Comparison of ENCODE assay signal across 8 mouse cellular contexts in the genomic region with DNA sequence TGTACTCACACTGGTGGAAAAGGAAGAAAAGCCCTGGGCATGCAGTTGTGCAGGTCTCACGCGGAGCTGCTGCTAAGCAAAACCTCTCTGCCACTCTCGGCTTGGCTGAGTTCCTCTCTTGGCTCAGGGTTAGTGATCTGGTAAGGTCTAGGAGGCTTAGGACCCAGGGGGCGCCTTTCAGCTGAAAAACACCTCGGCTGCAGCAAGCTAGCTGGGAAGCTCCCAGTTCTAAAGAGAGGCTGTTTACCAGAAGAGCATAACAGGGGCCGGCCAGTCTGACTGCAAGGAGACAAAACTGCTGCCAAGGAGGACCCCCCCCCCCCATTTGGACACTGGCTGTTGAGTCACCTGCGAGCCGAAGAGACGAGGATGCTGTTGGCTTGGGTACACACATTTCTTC. TPM values are rescaled to one million over a fixed set of nuclear protein-coding genes. Genes with fewer than 3 reads are reported as not detected.
A peak's percentile ranks its signal among the peaks of the same experiment; 100 is the strongest.
DNase-seq lines count a peak whose midpoint lies in the region; ATAC-seq and TF ChIP-seq lines count a peak whose summit lies in the region.

No protein-coding gene starts in this region.

- H3K9ac ChIP-seq in forebrain, postnatal 0 days = peak overlapping the region; percentile 81
- H3K9ac ChIP-seq in neural tube, embryonic 14.5 days (replicated peaks; ENCODE audit: low read depth, low read length) = peak overlapping the region; percentile 68

- no peaks in the 10 kb centered on the region for H3K9me3 ChIP-seq in E14TG2a.4 (ENCODE audit: low read length)
- no peaks in the 10 kb centered on the region for H3K9me3 ChIP-seq in forebrain, postnatal 0 days (ENCODE audit: low read length)
- H3K9me3 ChIP-seq in neural tube, embryonic 14.5 days (ENCODE audit: control insufficient read depth, low read length) = no peaks in the 10 kb centered on the region

- peak; percentile 12; the same call in 1 of the 2 replicates for TF ChIP-seq CTCF in E14TG2a.4 (conservative IDR thresholded peaks at IDR 0.05; ENCODE audit: low read length)
- peak; percentile 71 for TF ChIP-seq CTCF in forebrain, postnatal 0 days (IDR thresholded peaks at IDR 0.05; ENCODE audit: low read depth)
- TF ChIP-seq CTCF in layer of hippocampus, adult 2 months (conservative IDR thresholded peaks at IDR 0.05) = peak; percentile 69
- TF ChIP-seq CTCF in testis, adult 2 months (IDR thresholded peaks at IDR 0.05; ENCODE audit: control insufficient read depth, insufficient read depth, insufficient replicate concordance, low read depth, low read length) = no peak

- DNase-seq in cerebellum, adult 11 months = peak; percentile 91
- DNase-seq in forebrain, postnatal 0 days = peak; percentile 89
- DNase-seq in heart, postnatal 36 days = peak; percentile 89 to 90
- peak; percentile 88 to 90 for DNase-seq in layer of hippocampus, adult 2 months (ENCODE audit: low spot score in 2 of 2)
- peak; percentile 87 to 91 for DNase-seq in lung, adult 18-20 months

- peaks cover 9% of the 10 kb centered on the region; the same call in 1 of the 2 replicates for H3K27me3 ChIP-seq in E14TG2a.4 (ENCODE audit: insufficient read depth, low read length)
- H3K27me3 ChIP-seq in forebrain, postnatal 0 days (ENCODE audit: insufficient read depth, low read length) = no peaks in the 10 kb centered on the region
- no peaks in the 10 kb centered on the region for H3K27me3 ChIP-seq in neural tube, embryonic 14.5 days (ENCODE audit: control insufficient read depth, insufficient read depth, low read length)
- H3K27me3 ChIP-seq in testis, adult 2 months (ENCODE audit: control insufficient read depth, insufficient read depth, low read length) = no peaks in the 10 kb centered on the region

- WGBS in forebrain, postnatal 0 days = 1% methylated on average over 9 of the region's 9 CpGs
- WGBS in neural tube, embryonic 14.5 days = 0% methylated on average over 9 of the region's 9 CpGs

- H3K4me1 ChIP-seq in E14TG2a.4 (replicated peaks; ENCODE audit: low read depth, low read length) = peaks cover 66% of the 10 kb centered on the region
- H3K4me1 ChIP-seq in forebrain, postnatal 0 days (ENCODE audit: insufficient read depth) = no peaks in the 10 kb centered on the region; the same call in 1 of the 2 replicates
- peaks cover 6% of the 10 kb centered on the region; the same call in 1 of the 2 replicates for H3K4me1 ChIP-seq in neural tube, embryonic 14.5 days (ENCODE audit: control insufficient read depth, insufficient read depth, low read length)
- H3K4me1 ChIP-seq in testis, adult 2 months (ENCODE audit: control insufficient read depth, insufficient read depth, low read length) = peaks cover 11% of the 10 kb centered on the region

- H3K4me2 ChIP-seq in forebrain, postnatal 0 days (ENCODE audit: low read depth) = peak overlapping the region; percentile 100
- peak overlapping the region; percentile 100 for H3K4me2 ChIP-seq in neural tube, embryonic 14.5 days (ENCODE audit: low read depth, low read length)

- no peak for TF ChIP-seq POLR2A in testis, adult 2 months (IDR thresholded peaks at IDR 0.05; ENCODE audit: control insufficient read depth, low read depth, low read length)

- peaks cover 14% of the 10 kb centered on the region; the same call in 1 of the 2 replicates for H3K36me3 ChIP-seq in E14TG2a.4 (ENCODE audit: insufficient read depth, low read length)
- H3K36me3 ChIP-seq in forebrain, postnatal 0 days (ENCODE audit: insufficient read depth) = peaks cover 18% of the 10 kb centered on the region
- H3K36me3 ChIP-seq in neural tube, embryonic 14.5 days (ENCODE audit: control insufficient read depth, insufficient read depth, low read length) = 0 out of 2 replicates have a peak, but pooled peaks cover 3% of the 10 kb centered on the region
- peaks cover 6% of the 10 kb centered on the region for H3K36me3 ChIP-seq in testis, adult 2 months (ENCODE audit: control insufficient read depth, insufficient read depth, low read length)

- peak overlapping the region; percentile 94 for H3K27ac ChIP-seq in forebrain, postnatal 0 days (ENCODE audit: low read depth, low read length)
- peak overlapping the region; percentile 99 for H3K27ac ChIP-seq in layer of hippocampus, adult 2 months
- H3K27ac ChIP-seq in neural tube, embryonic 14.5 days (ENCODE audit: low read depth, low read length) = peak overlapping the region; percentile 72
- peak overlapping the region; percentile 92 for H3K27ac ChIP-seq in testis, adult 2 months (ENCODE audit: control insufficient read depth, insufficient read depth, low read depth, low read length)

- peak; percentile 63 for ATAC-seq in forebrain, postnatal 0 days
- peak; percentile 35 for ATAC-seq in neural tube, embryonic 14.5 days (ENCODE audit: low read depth)

- peak overlapping the region; percentile 79 for H3K4me3 ChIP-seq in E14TG2a.4 (replicated peaks; ENCODE audit: low read length)
- peak overlapping the region; percentile 65 for H3K4me3 ChIP-seq in forebrain, postnatal 0 days (ENCODE audit: low read depth, low read length)
- H3K4me3 ChIP-seq in layer of hippocampus, adult 2 months = peak overlapping the region; percentile 79
- peak overlapping the region; percentile 60 for H3K4me3 ChIP-seq in neural tube, embryonic 14.5 days (ENCODE audit: low read depth, low read length)
- peak overlapping the region; percentile 86 for H3K4me3 ChIP-seq in testis, adult 2 months (ENCODE audit: control insufficient read depth, low read depth, low read length)

- intact Hi-C loops in heart, postnatal 36 days (cut with DNase I) = loop anchor here (2.0 kb wide), 1 partner anchor 16 kb away; no protein-coding TSS in a partner anchor

RNA-seq across cellular contexts. Expression of gene Pik3ip1, which starts 0.4 kb away (rescaled TPM):
- 36.2 and 47.8 TPM in 2 replicates for total RNA-seq in forebrain, postnatal 0 days (2014; rRNA removed)
- polyA plus RNA-seq in forebrain, postnatal 0 days (2015; fragmentation: Nextera tagmentation; extraction: Ambion mirVana) = 30.3 and 37.3 TPM in 2 replicates
- 10 to 100 TPM; 49.4 to 66.2 TPM for total RNA-seq in heart, postnatal 36 days (2021)
- total RNA-seq in layer of hippocampus, adult 2 months (2021) = 10 to 100 TPM; 35.9 to 41.5 TPM
- 24.2 and 29.4 TPM in 2 replicates for polyA plus RNA-seq in neural tube, embryonic 14.5 days (2014; fragmentation: Nextera tagmentation; extraction: Ambion mirVana)
- 146 and 160 TPM in 2 replicates for polyA plus RNA-seq in testis, adult 2 months (2012; rRNA removed)

RNA-seq across cellular contexts. Expression of gene Patz1, which starts 41.9 kb away (rescaled TPM):
- 58.2 and 70.7 TPM in 2 replicates for total RNA-seq in forebrain, postnatal 0 days (2014; rRNA removed)
- polyA plus RNA-seq in forebrain, postnatal 0 days (2015; fragmentation: Nextera tagmentation; extraction: Ambion mirVana) = 39.5 and 43.0 TPM in 2 replicates
- total RNA-seq in heart, postnatal 36 days (2021) = 10 to 100 TPM; 24.9 to 31.0 TPM
- total RNA-seq in layer of hippocampus, adult 2 months (2021) = 10 to 100 TPM; 55.5 to 56.6 TPM
- 42.8 and 55.0 TPM in 2 replicates for polyA plus RNA-seq in neural tube, embryonic 14.5 days (2014; fragmentation: Nextera tagmentation; extraction: Ambion mirVana)
- 4.9 and 5.8 TPM in 2 replicates for polyA plus RNA-seq in testis, adult 2 months (2012; rRNA removed)

Comparison
In these comparisons a context has a peak if more than half of its experiments do, and no peak if none do; other contexts are left out.
1. Peak in every context shown above with its lines: DNase-seq, ATAC-seq, H3K4me3 ChIP-seq and H3K27ac ChIP-seq.